Mouse (Mus musculus) MEL (cell line): ENCODE results near the gene Gramd1b.

ENCODE experiments used
- CHD1 ChIP-seq: IDR thresholded peaks from 2 replicates; pipeline ENCODE4 v1.6.1; 2012; ENCODE audit warnings: low read depth, mild to moderate bottlenecking, inconsistent platforms, low read length, improper control_type of control experiment
- CTCF ChIP-seq, 3 experiments: IDR thresholded peaks in 2 of 3; conservative IDR thresholded peaks in 1 of 3; 2 replicates each; pipeline ENCODE4 v1.5.1; 2011 to 2012; ENCODE audit warnings: low read length in 3 of 3, low read depth in 2 of 3, mild to moderate bottlenecking in 2 of 3, improper control_type of control experiment in 1 of 3, inconsistent platforms in 1 of 3, mixed read lengths in 1 of 3, moderate library complexity in 1 of 3; ENCODE audit not compliant: control insufficient read depth in 1 of 3, insufficient read depth in 1 of 3, poor library complexity in 1 of 3, severe bottlenecking in 1 of 3
- EP300 ChIP-seq, 2 experiments: IDR thresholded peaks; 2 replicates each; pipeline ENCODE4 v1.6.1; 2011; ENCODE audit warnings: improper control_type of control experiment in 2 of 2, low read length in 2 of 2, low read depth in 1 of 2, mild to moderate bottlenecking in 1 of 2
- MXI1 ChIP-seq: IDR thresholded peaks from 2 replicates; pipeline ENCODE4 v1.6.1; 2011; ENCODE audit warnings: mild to moderate bottlenecking, low read depth, low read length, improper control_type of control experiment
- ZNF384 ChIP-seq: IDR thresholded peaks from 2 replicates; pipeline ENCODE4 v1.6.1; 2012; ENCODE audit warnings: low read depth, mild to moderate bottlenecking, inconsistent platforms, low read length, improper control_type of control experiment

GRCm38 (mm10) chr9:40405804-40406203 lies 125.4 kb downstream of the Gramd1b start:
- TF ChIP-seq MXI1 (no peak), CTCF (IDR thresholded peaks at IDR 0.05 in 2 of 3, conservative IDR thresholded peaks at IDR 0.05 in 1 of 3; ENCODE audit: control insufficient read depth in 1 of 3, insufficient read depth in 1 of 3, low read depth in 2 of 3, low read length in 3 of 3, poor library complexity in 1 of 3, severe bottlenecking in 1 of 3) (no peak), EP300 (IDR thresholded peaks at IDR 0.05; ENCODE audit: low read depth in 1 of 2, low read length in 2 of 2) (no peak), CHD1 (no peak), ZNF384 (no peak)
